Mouse (Mus musculus) intestine, embryonic 16.5 days (tissue): ENCODE results near the gene Fam189a1. TPM values are rescaled to one million over a fixed set of nuclear protein-coding genes. Genes with fewer than 3 reads are reported as not detected.

Source experiments
- ATAC-seq: fragments of 200-750 bp; cut with Nextera tagmentation; 2 replicates; pipeline ENCODE4 v1.8.0; 2017; ENCODE audit warnings: moderate TSS enrichment, moderate library complexity
- H3K27ac ChIP-seq: fragments of 300-500 bp; sonication (generic); 2 replicates; pipeline ENCODE4 v1.5.1; 2014; ENCODE audit warnings: mild to moderate bottlenecking, low read length
- H3K27me3 ChIP-seq: fragments of 300-500 bp; sonication (generic); replicated peaks from 2 replicates; pipeline ENCODE4 v1.6.1; 2014; ENCODE audit warnings: low read length, control low read depth, mixed read lengths; ENCODE audit not compliant: control insufficient read depth, insufficient read depth
- H3K36me3 ChIP-seq: fragments of 300-500 bp; sonication (generic); 2 replicates; pipeline ENCODE4 v1.6.1; 2014; ENCODE audit warnings: low read length, control low read depth; ENCODE audit not compliant: control insufficient read depth, insufficient read depth
- H3K4me1 ChIP-seq: fragments of 300-500 bp; sonication (generic); 2 replicates; pipeline ENCODE4 v1.6.1; 2014; ENCODE audit warnings: low read length, control low read depth, mixed read lengths; ENCODE audit not compliant: control insufficient read depth, insufficient read depth
- H3K4me2 ChIP-seq: fragments of 300-500 bp; sonication (generic); 2 replicates; pipeline ENCODE4 v1.6.1; 2014; ENCODE audit warnings: low read depth, low read length, control low read depth
- H3K4me3 ChIP-seq: fragments of 300-500 bp; sonication (generic); 2 replicates; pipeline ENCODE4 v1.5.1; 2014; ENCODE audit warnings: mild to moderate bottlenecking, low read length
- H3K9ac ChIP-seq: fragments of 300-500 bp; sonication (generic); 2 replicates; pipeline ENCODE4 v1.6.1; 2014; ENCODE audit warnings: low read depth, low read length
- H3K9me3 ChIP-seq: fragments of 300-500 bp; sonication (generic); 2 replicates; pipeline ENCODE4 v1.6.1; 2016; ENCODE audit warnings: low read length, control low read depth; ENCODE audit not compliant: control insufficient read depth
- WGBS: fragments of 180-500 bp; shearing (Covaris S2); extraction: QIAGEN DNeasy Blood & Tissue Kit; methylation state at CpG from one replicate; pipeline ENCODE4 v1.1.7; 2014; 5-methylcytosine and 5-hydroxymethylcytosine counted together
- polyA plus RNA-seq: library from polyadenylated mRNA; unstranded; fragments of >200 nt; fragmentation: Nextera tagmentation; extraction: Ambion mirVana; gene quantifications from 2 replicates; pipeline ENCODE4 v1.2.1, GENCODE M21; 2015

The Fam189a1 gene
- polyA plus RNA-seq, 1 experiment from 2014 or later = 0.67 TPM

DNA sequence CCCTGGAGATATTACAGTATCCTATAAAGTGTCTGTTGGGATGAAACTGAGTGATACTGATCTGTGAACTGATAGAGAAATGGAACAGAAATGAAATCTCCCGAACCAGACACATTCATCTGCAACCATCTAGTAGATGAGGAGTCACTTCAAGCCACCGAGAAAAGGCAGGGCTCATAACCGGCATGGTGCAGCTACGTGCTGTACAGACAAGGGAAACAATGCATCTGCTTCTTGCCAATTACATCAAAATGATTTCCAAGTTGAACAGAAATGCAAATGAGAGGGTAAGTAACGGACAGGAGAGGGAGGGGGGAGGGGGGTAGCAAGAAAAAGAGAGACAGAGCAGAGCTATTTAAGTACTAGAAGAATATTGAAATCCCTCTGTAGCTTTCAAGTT, 235.6 kb downstream of the Fam189a1 start:
- Histone ChIP-seq H3K4me2 (no peak overlapping the region), H3K9ac (no peak overlapping the region), H3K36me3 (no peaks in the 10 kb centered on the region), H3K9me3 (no peaks in the 10 kb centered on the region), H3K4me3 (no peak overlapping the region), H3K4me1 (no peaks in the 10 kb centered on the region), H3K27ac (no peak overlapping the region), H3K27me3 (no peaks in the 10 kb centered on the region)
- no peak for ATAC-seq
- WGBS = 78% methylated on average over 5 of the region's 5 CpGs

DNA sequence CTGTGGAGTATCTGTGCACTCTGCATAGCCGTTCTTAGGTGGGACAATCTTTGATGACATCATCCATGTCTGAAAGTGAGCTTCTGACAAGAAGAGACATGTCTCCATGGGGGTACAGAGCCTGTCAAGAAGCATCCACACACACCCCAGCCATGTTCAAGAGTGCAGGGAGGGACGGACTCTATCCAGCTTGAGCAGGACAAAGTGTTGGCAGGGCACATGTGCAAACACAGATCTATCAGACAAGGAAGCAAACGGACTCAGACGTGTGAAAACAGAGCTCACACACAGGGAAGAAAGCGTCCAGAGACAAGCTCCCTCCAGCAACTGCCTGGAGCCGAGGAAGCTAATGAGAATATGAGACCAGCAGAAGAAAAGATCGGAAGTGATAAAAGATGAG, 239.7 kb downstream of the Fam189a1 start:
- Histone ChIP-seq H3K4me1 (no peaks in the 10 kb centered on the region), H3K4me3 (no peak overlapping the region), H3K4me2 (no peak overlapping the region), H3K27me3 (no peaks in the 10 kb centered on the region), H3K27ac (no peak overlapping the region), H3K9ac (no peak overlapping the region), H3K36me3 (no peaks in the 10 kb centered on the region), H3K9me3 (no peaks in the 10 kb centered on the region)
- WGBS = 39% methylated on average over 7 of the region's 7 CpGs
- ATAC-seq = no peak

DNA sequence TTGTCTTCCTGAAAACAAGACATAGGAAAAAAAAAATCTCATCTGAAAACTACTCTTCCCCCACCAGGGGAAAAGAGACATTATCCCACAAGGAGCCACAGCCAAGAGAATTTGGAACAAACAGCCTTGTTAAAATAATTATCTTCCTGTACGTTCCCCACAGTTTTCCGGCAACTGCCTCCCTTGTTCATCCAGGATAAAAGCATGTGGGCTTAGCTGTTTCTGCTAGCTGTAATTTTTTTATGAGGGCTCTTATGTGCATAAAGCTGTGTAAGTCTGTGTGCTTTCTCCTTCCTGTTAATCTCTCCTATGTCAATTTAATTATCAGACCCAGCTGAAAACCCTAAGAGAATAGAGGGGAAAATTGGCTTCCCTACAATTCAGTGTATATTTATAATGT, 241.2 kb downstream of the Fam189a1 start:
- Histone ChIP-seq H3K4me3 (no peak overlapping the region), H3K27ac (no peak overlapping the region), H3K36me3 (no peaks in the 10 kb centered on the region), H3K4me1 (no peaks in the 10 kb centered on the region), H3K27me3 (no peaks in the 10 kb centered on the region), H3K9ac (no peak overlapping the region), H3K9me3 (no peaks in the 10 kb centered on the region), H3K4me2 (no peak overlapping the region)
- ATAC-seq = no peak
- 61% methylated on average over 2 of the region's 2 CpGs for WGBS

DNA sequence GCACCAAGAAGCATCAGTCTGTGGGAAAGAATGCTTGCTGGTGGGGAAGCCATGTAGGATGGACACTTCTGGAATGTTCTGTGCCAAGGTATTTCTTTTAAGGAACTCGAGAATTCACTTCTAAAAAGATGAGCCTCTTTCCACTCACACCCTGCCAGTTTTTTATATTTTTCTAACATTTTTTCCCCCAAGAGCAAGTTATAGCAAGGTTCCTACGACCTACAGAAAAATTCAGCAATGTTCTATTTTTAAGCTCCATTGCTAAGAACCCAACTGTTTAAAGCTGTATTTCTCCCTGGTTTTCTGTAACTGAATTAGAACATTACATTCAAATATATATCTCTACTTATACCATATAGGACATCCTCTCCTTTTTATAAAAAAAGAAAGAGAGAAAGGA, 244.4 kb downstream of the Fam189a1 start:
- no peak for ATAC-seq
- no peak overlapping the region for H3K4me3 ChIP-seq
- H3K27me3 ChIP-seq = no peaks in the 10 kb centered on the region
- H3K36me3 ChIP-seq = no peaks in the 10 kb centered on the region
- H3K4me2 ChIP-seq = no peak overlapping the region
- no peak overlapping the region for H3K27ac ChIP-seq
- H3K9me3 ChIP-seq = no peaks in the 10 kb centered on the region
- H3K9ac ChIP-seq = no peak overlapping the region
- 78% methylated on average over 2 of the region's 2 CpGs for WGBS
- no peaks in the 10 kb centered on the region for H3K4me1 ChIP-seq

DNA sequence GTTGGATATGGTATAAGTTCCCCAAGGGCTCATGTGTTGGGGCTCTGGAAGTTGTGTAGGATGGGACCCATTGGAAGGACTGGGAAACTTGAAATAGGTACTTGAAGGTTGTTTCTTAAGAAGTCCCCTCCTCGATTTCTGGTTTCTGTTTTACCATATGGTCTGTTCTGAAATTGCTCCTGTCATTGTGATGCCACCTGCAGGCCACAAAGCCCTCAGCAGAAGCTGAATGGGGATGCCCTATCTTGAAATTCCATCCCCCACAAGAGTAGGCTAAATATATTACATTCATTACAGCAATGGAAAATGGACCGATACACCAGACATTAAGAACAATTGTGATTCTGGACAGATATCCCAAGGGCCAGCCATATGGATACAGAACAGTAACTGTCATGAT, 246.2 kb downstream of the Fam189a1 start:
- Histone ChIP-seq H3K36me3 (no peaks in the 10 kb centered on the region), H3K9ac (no peak overlapping the region), H3K4me3 (no peak overlapping the region), H3K27me3 (no peaks in the 10 kb centered on the region), H3K9me3 (no peaks in the 10 kb centered on the region), H3K27ac (no peak overlapping the region), H3K4me2 (no peak overlapping the region), H3K4me1 (no peaks in the 10 kb centered on the region)
- WGBS = 87% methylated on average over 2 of the region's 2 CpGs
- no peak for ATAC-seq

DNA sequence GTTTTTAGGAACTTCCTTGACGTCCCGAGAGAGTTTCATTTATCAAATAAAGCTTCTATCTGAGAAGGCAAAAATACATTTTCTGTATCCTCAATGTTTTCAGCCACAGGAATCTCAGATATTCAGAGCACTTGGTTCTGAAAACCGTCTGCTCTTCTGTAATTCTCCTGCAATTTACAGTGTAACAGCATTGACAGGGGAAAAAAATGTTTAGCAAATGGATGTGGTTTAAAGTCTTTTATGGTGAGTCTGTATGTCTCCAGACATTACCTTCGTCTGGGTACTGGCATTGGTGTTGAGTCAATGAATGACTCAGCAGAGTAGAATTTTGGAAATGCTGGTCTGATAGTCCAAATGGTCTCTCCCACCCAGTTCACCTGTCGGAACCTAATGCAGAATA, 249.4 kb downstream of the Fam189a1 start:
- H3K36me3 ChIP-seq = no peaks in the 10 kb centered on the region
- no peak for ATAC-seq

DNA sequence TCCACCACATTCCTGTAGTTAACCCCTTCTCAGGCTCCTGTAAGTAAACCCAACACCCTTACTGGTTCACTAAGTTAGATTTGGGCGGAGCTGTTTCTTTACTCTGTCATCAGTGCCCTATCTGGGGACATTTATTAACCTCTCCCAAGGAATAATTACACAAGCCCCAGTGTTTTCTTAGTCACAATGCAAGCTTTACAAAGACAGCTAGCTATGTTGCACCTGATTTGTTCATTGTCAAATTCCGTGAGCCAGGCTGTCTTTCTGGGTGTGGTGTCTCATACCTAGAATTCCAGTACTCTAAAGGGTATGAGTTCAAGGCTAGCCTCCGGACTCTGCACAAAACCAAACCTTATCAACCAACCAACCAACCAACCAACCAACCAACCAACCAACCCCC, 250.9 kb downstream of the Fam189a1 start:
- ATAC-seq = no peak
- H3K4me1 ChIP-seq = no peaks in the 10 kb centered on the region
- H3K9ac ChIP-seq = no peak overlapping the region
- H3K4me3 ChIP-seq = no peak overlapping the region
- no peaks in the 10 kb centered on the region for H3K27me3 ChIP-seq
- WGBS = 83% methylated on average over 3 of the region's 3 CpGs
- no peaks in the 10 kb centered on the region for H3K9me3 ChIP-seq
- H3K27ac ChIP-seq = no peak overlapping the region
- H3K36me3 ChIP-seq = no peaks in the 10 kb centered on the region
- no peak overlapping the region for H3K4me2 ChIP-seq

More for the DNA sequence above, 249.4 kb downstream of the Fam189a1 start:
- Histone ChIP-seq H3K4me2 (no peak overlapping the region), H3K27me3 (no peaks in the 10 kb centered on the region), H3K4me1 (no peaks in the 10 kb centered on the region), H3K27ac (no peak overlapping the region), H3K9ac (no peak overlapping the region), H3K4me3 (no peak overlapping the region), H3K9me3 (no peaks in the 10 kb centered on the region)
- 65% methylated on average over 5 of the region's 5 CpGs for WGBS

DNA sequence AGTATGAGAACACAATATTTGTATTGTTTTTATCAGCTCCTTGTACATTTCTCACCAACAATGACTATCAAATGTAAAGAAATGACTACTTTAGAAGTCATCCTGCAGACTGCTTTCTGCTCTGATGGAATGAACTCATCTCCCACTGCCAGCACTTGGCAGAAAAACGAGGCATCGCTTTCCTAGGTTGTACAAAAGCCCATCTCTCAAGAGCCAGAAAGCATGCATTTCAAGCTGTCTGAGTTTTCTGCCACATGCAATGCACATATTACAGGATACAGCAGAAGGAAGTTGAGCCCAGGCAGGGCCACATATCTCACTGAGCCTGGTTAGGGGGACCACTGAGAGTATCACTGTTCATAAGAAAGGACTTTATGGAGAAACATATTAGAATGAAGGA, 256.1 kb downstream of the Fam189a1 start:
- H3K9me3 ChIP-seq = no peaks in the 10 kb centered on the region
- H3K27me3 ChIP-seq = no peaks in the 10 kb centered on the region
- H3K4me1 ChIP-seq = no peaks in the 10 kb centered on the region
- no peak overlapping the region for H3K27ac ChIP-seq
- H3K4me2 ChIP-seq = no peak overlapping the region
- 84% methylated on average over 2 of the region's 2 CpGs for WGBS
- H3K9ac ChIP-seq = no peak overlapping the region
- no peak overlapping the region for H3K4me3 ChIP-seq
- ATAC-seq = no peak
- H3K36me3 ChIP-seq = no peaks in the 10 kb centered on the region

DNA sequence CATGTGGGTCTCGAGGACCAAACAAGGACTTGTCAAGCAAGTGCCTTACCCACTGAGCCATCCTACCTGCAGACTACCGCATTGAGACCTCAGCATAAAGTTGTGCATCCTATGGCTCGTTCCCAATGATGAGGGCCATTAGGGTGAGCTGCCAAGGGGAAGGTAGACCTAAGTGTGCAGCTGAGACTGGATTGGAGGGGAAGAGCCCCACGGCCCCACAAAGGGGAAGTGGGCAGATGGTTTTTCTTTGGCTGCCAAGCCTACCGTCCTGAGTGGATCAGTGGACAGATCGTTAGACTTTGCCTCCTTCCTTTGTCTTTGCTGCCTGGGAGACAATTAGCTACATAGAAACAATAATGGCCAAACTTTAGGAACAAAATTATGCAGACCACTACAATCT, 259.8 kb downstream of the Fam189a1 start:
- no peak overlapping the region for H3K4me3 ChIP-seq
- H3K9me3 ChIP-seq = no peaks in the 10 kb centered on the region
- H3K27me3 ChIP-seq = no peaks in the 10 kb centered on the region
- H3K27ac ChIP-seq = no peak overlapping the region
- no peak overlapping the region for H3K4me2 ChIP-seq
- ATAC-seq = no peak
- no peak overlapping the region for H3K9ac ChIP-seq
- WGBS = 89% methylated on average over 6 of the region's 6 CpGs
- no peaks in the 10 kb centered on the region for H3K4me1 ChIP-seq
- no peaks in the 10 kb centered on the region for H3K36me3 ChIP-seq

DNA sequence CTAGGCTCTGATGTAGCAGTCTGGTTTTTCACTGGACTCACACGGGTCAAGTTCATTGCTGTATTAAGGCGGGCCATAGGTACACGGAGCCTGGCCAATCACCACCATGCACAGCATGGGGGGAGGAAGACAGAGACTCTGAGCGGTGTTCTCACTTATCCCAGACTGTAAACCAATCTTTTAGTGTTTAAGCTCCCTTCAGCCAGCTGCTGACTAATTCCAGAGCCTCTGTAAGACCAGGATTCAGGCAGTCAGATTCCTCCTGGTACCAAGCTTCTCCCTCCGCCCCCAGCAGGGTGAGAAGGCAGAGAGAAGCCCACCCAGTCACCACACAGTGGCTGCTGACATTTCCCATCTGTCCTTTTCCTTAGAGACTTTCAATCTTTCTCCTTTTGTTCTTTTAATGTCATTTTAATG, 260.7 kb downstream of the Fam189a1 start:
- Histone ChIP-seq H3K4me1 (no peaks in the 10 kb centered on the region), H3K36me3 (no peaks in the 10 kb centered on the region), H3K9ac (no peak overlapping the region), H3K4me3 (no peak overlapping the region), H3K27me3 (no peaks in the 10 kb centered on the region), H3K9me3 (no peaks in the 10 kb centered on the region), H3K4me2 (no peak overlapping the region), H3K27ac (no peak overlapping the region)
- WGBS = 22% methylated on average over 5 of the region's 5 CpGs
- ATAC-seq = peak; percentile 40; the same call in 1 of the 2 replicates
